Mouse (Mus musculus) Muller cell, postnatal 12 days (primary cell): ENCODE data around the gene Chst3.
"Not testable (repeated sequence)": the region's sequence is repeated elsewhere in the genome, so short reads cannot be mapped to it uniquely, and the experiment has no call there.

ENCODE experiments used
- DNase-seq: peaks from one replicate; pipeline ENCODE4 v3.0.0-alpha.2; 2015; ENCODE audit errors: inconsistent ontology term

Gene Chst3

GRCm38 (mm10) chr10:60234006-60234405, 14.9 kb upstream of the Chst3 start:
- DNase-seq, result no peak

- no peak for DNase-seq
Measured at GRCm38 (mm10) chr10:60230321-60231088, 11.4 kb upstream of the Chst3 start.

GRCm38 (mm10) chr10:60229113-60229512, 10.1 kb upstream of the Chst3 start:
- DNase-seq, result no peak

- no peak for DNase-seq
Measured at GRCm38 (mm10) chr10:60227666-60228065, 8.6 kb upstream of the Chst3 start.

GRCm38 (mm10) chr10:60224601-60225000, 5.5 kb upstream of the Chst3 start:
- DNase-seq, result no peak

- DNase-seq, result not testable (repeated sequence)
Measured at GRCm38 (mm10) chr10:60221571-60222259, 2.7 kb upstream of the Chst3 start.

GRCm38 (mm10) chr10:60220607-60221006, 1.5 kb upstream of the Chst3 start:
- no peak for DNase-seq

GRCm38 (mm10) chr10:60220042-60220523, 1.0 kb upstream of the Chst3 start:
- no peak for DNase-seq

- DNase-seq, result no peak
Measured at GRCm38 (mm10) chr10:60218033-60218590, 948 bp downstream of the Chst3 start.

- no peak for DNase-seq
Measured at GRCm38 (mm10) chr10:60216331-60217095, 2.5 kb downstream of the Chst3 start.

- no peak for DNase-seq
Measured at GRCm38 (mm10) chr10:60215077-60215960, 3.7 kb downstream of the Chst3 start.

- peak; percentile 72 for DNase-seq
Measured at GRCm38 (mm10) chr10:60212589-60213379, 6.3 kb downstream of the Chst3 start.

GRCm38 (mm10) chr10:60211501-60212005, 7.5 kb downstream of the Chst3 start:
- peak; percentile 64 for DNase-seq

GRCm38 (mm10) chr10:60210468-60210867, 8.6 kb downstream of the Chst3 start:
- peak; percentile 75 for DNase-seq

GRCm38 (mm10) chr10:60209237-60209636, 9.8 kb downstream of the Chst3 start:
- peak; percentile 98 for DNase-seq

GRCm38 (mm10) chr10:60207166-60207705, 11.8 kb downstream of the Chst3 start:
- peak; percentile 78 for DNase-seq

- no peak for DNase-seq
Measured at GRCm38 (mm10) chr10:60205601-60206241, 13.3 kb downstream of the Chst3 start.

- peak; percentile 51 for DNase-seq
Measured at GRCm38 (mm10) chr10:60202785-60203184, 16.3 kb downstream of the Chst3 start.

- peak; percentile 67 for DNase-seq
Measured at GRCm38 (mm10) chr10:60200996-60201395, 18.1 kb downstream of the Chst3 start.
